Mouse (Mus musculus) thymus, adult 2 months (tissue): Measurements from ENCODE around the gene Tango2. TPM values are rescaled to one million over a fixed set of nuclear protein-coding genes. Genes with fewer than 3 reads are reported as not detected.
A peak's percentile ranks its signal among the peaks of the same experiment; 100 is the strongest.
"Not testable (repeated sequence)": the region's sequence is repeated elsewhere in the genome, so short reads cannot be mapped to it uniquely, and the experiment has no call there.

Experiments used
- DNase-seq: peaks from one replicate; pipeline ENCODE4 v3.0.0; 2021
- H3K27ac ChIP-seq: fragments of 200-500 bp; 2 replicates; pipeline ENCODE4 v1.5.1; 2012; ENCODE audit warnings: low read length, control low read depth; ENCODE audit not compliant: control insufficient read depth, insufficient read depth
- H3K27me3 ChIP-seq: fragments of 200-500 bp; 2 replicates; pipeline ENCODE4 v1.6.1; 2012; ENCODE audit warnings: mild to moderate bottlenecking, low read length, moderate library complexity, mixed read lengths; ENCODE audit not compliant: control insufficient read depth, insufficient read depth
- H3K36me3 ChIP-seq: fragments of 200-500 bp; 2 replicates; pipeline ENCODE4 v1.6.1; 2012; ENCODE audit warnings: mild to moderate bottlenecking, low read length, moderate library complexity; ENCODE audit not compliant: control insufficient read depth, insufficient read depth
- H3K4me1 ChIP-seq: fragments of 200-500 bp; replicated peaks from 2 replicates; pipeline ENCODE4 v1.6.1; 2012; ENCODE audit warnings: low read length; ENCODE audit not compliant: control insufficient read depth, insufficient read depth
- H3K4me3 ChIP-seq: fragments of 200-500 bp; 2 replicates; pipeline ENCODE4 v1.5.1; 2012; ENCODE audit warnings: mild to moderate bottlenecking, low read length, control low read depth, moderate library complexity; ENCODE audit not compliant: control insufficient read depth, insufficient read depth
- CTCF ChIP-seq: fragments of 200-500 bp; IDR thresholded peaks from 2 replicates; pipeline ENCODE4 v1.5.1; 2012; ENCODE audit warnings: mild to moderate bottlenecking, control low read depth, low read length, moderate library complexity, borderline replicate concordance; ENCODE audit not compliant: control insufficient read depth, poor library complexity, insufficient read depth; ENCODE audit errors: extremely low read depth
- POLR2A ChIP-seq: fragments of 200-500 bp; IDR thresholded peaks from 2 replicates; pipeline ENCODE4 v1.6.1; 2012; ENCODE audit warnings: mild to moderate bottlenecking, low read length, control low read depth, moderate library complexity; ENCODE audit not compliant: control insufficient read depth, poor library complexity, insufficient read depth; ENCODE audit errors: extremely low read depth
- WGBS: fragments of 180-500 bp; shearing (Covaris S2); methylation state at CpG from one replicate; pipeline ENCODE4 v1.1.7; 2018; 5-methylcytosine and 5-hydroxymethylcytosine counted together
- polyA plus RNA-seq: library from polyadenylated mRNA; depleted of rRNA; stranded (reverse); fragments of >200 nt; gene quantifications from 2 replicates; pipeline ENCODE4 v1.2.3, GENCODE M21; 2012

Tango2 gene
- polyA plus RNA-seq, 1 experiment = 67.3 TPM

GRCm38 (mm10) chr16:18323460-18323859 lies 24.4 kb downstream of the Tango2 start:
- DNase-seq = no peak

GRCm38 (mm10) chr16:18321443-18321842 lies 26.5 kb downstream of the Tango2 start:
- DNase-seq = no peak
- peaks cover 9% of the 10 kb centered on the region; the same call in 1 of the 2 replicates for H3K36me3 ChIP-seq
- TF ChIP-seq POLR2A (no peak), CTCF (no peak)
- H3K27ac ChIP-seq = no peak overlapping the region
- H3K4me3 ChIP-seq = no peak overlapping the region
- H3K27me3 ChIP-seq = no peaks in the 10 kb centered on the region
- WGBS = 92% methylated on average over 2 of the region's 2 CpGs
- peaks cover 6% of the 10 kb centered on the region for H3K4me1 ChIP-seq

More at GRCm38 (mm10) chr16:18323460-18323859, 24.4 kb downstream of the Tango2 start:
- Histone ChIP-seq H3K4me1 (peaks cover 6% of the 10 kb centered on the region), H3K27me3 (no peaks in the 10 kb centered on the region), H3K36me3 (peaks cover 9% of the 10 kb centered on the region; the same call in 1 of the 2 replicates), H3K27ac (no peak overlapping the region), H3K4me3 (no peak overlapping the region)
- TF ChIP-seq CTCF (no peak), POLR2A (no peak)
- WGBS = 90% methylated on average over 2 of the region's 2 CpGs

- TF ChIP-seq CTCF = no peak
- no peak for TF ChIP-seq POLR2A
- no peak for DNase-seq
- H3K4me3 ChIP-seq = no peak overlapping the region
- H3K36me3 ChIP-seq = peaks cover 9% of the 10 kb centered on the region; the same call in 1 of the 2 replicates
- no peaks in the 10 kb centered on the region for H3K27me3 ChIP-seq
- H3K27ac ChIP-seq = no peak overlapping the region
- no peaks in the 10 kb centered on the region for H3K4me1 ChIP-seq
- 93% methylated on average over 3 of the region's 3 CpGs for WGBS
These were observed 28.9 kb downstream of the Tango2 start for GRCm38 (mm10) chr16:18318992-18319391.

GRCm38 (mm10) chr16:18308159-18308558 lies 39.7 kb downstream of the Tango2 start:
- peaks cover 7% of the 10 kb centered on the region for H3K36me3 ChIP-seq
- 95% methylated on average over 1 of the region's 1 CpGs for WGBS

GRCm38 (mm10) chr16:18289614-18290013 lies 58.3 kb downstream of the Tango2 start:
- H3K36me3 ChIP-seq, H3K27me3 ChIP-seq, DNase-seq, H3K4me1 ChIP-seq: not testable (repeated sequence)
- WGBS = 0% methylated on average over 10 of the region's 10 CpGs
- Histone ChIP-seq H3K27ac (peak overlapping the region; percentile 32; the same call in 1 of the 2 replicates), H3K4me3 (peak overlapping the region; percentile 47)

More at GRCm38 (mm10) chr16:18308159-18308558, 39.7 kb downstream of the Tango2 start:
- Histone ChIP-seq H3K4me3 (no peak overlapping the region), H3K27me3 (no peaks in the 10 kb centered on the region), H3K4me1 (no peaks in the 10 kb centered on the region), H3K27ac (no peak overlapping the region)
- no peak for DNase-seq
- TF ChIP-seq POLR2A = no peak
- TF ChIP-seq CTCF = no peak

GRCm38 (mm10) chr16:18289067-18289588 lies 58.8 kb downstream of the Tango2 start, which contains the start of gene Dgcr8:
Dgcr8 (minus strand) TSS chr16:18289246.
- peak; percentile 98 for DNase-seq
- peaks cover 4% of the 10 kb centered on the region for H3K36me3 ChIP-seq
- H3K27ac ChIP-seq = peak within 1 kb of the TSS; percentile 32; the same call in 1 of the 2 replicates
- H3K4me1 ChIP-seq = peaks cover 6% of the 10 kb centered on the region
- no peaks in the 10 kb centered on the region for H3K27me3 ChIP-seq
- H3K4me3 ChIP-seq = peak within 1 kb of the TSS; percentile 90
- WGBS = under 1% methylated on average over 71 of the region's 71 CpGs
- TF ChIP-seq POLR2A (peak; percentile 86), CTCF (0 out of 2 replicates have a peak, but pooled peaks have one; percentile 48)
